Mouse (Mus musculus) hindbrain, embryonic 13.5 days (tissue): ENCODE measurements around the gene Lin54. TPM values are rescaled to one million over a fixed set of nuclear protein-coding genes. Genes with fewer than 3 reads are reported as not detected.
A peak's percentile ranks its signal among the peaks of the same experiment; 100 is the strongest.
"Not testable (repeated sequence)": the region's sequence is repeated elsewhere in the genome, so short reads cannot be mapped to it uniquely, and the experiment has no call there.

Experiments used
- ATAC-seq: fragments of 200-750 bp; cut with Nextera tagmentation; 2 replicates; pipeline ENCODE4 v1.8.0; 2017; ENCODE audit warnings: moderate TSS enrichment; ENCODE audit not compliant: low FRiP score
- H3K27ac ChIP-seq: fragments of 300-500 bp; sonication (generic); 2 replicates; pipeline ENCODE4 v1.5.1; 2015; ENCODE audit warnings: inconsistent platforms, mild to moderate bottlenecking, moderate library complexity
- H3K27me3 ChIP-seq: fragments of 300-500 bp; sonication (generic); 2 replicates; pipeline ENCODE4 v1.6.1; 2015; ENCODE audit warnings: mild to moderate bottlenecking, inconsistent platforms
- H3K36me3 ChIP-seq: fragments of 300-500 bp; sonication (generic); 2 replicates; pipeline ENCODE4 v1.6.1; 2015; ENCODE audit warnings: mild to moderate bottlenecking, inconsistent platforms
- H3K4me1 ChIP-seq: fragments of 300-500 bp; sonication (generic); replicated peaks from 2 replicates; pipeline ENCODE4 v1.6.1; 2015; ENCODE audit warnings: inconsistent platforms
- H3K4me2 ChIP-seq: fragments of 300-500 bp; sonication (generic); 2 replicates; pipeline ENCODE4 v1.6.1; 2015; ENCODE audit warnings: inconsistent platforms, mild to moderate bottlenecking, moderate library complexity
- H3K4me3 ChIP-seq: fragments of 300-500 bp; sonication (generic); 2 replicates; pipeline ENCODE4 v1.5.1; 2015; ENCODE audit warnings: mild to moderate bottlenecking, inconsistent platforms
- H3K9ac ChIP-seq: fragments of 300-500 bp; sonication (generic); 2 replicates; pipeline ENCODE4 v1.6.1; 2015; ENCODE audit warnings: mild to moderate bottlenecking, inconsistent platforms
- H3K9me3 ChIP-seq: fragments of 300-500 bp; sonication (generic); 2 replicates; pipeline ENCODE4 v1.6.1; 2016; ENCODE audit warnings: inconsistent platforms
- WGBS: fragments of 180-500 bp; shearing (Covaris S2); methylation state at CpG from one replicate; pipeline ENCODE4 v1.1.7; 2015; 5-methylcytosine and 5-hydroxymethylcytosine counted together
- polyA plus RNA-seq: library from polyadenylated mRNA; unstranded; fragments of >200 nt; fragmentation: Nextera tagmentation; extraction: Ambion mirVana; gene quantifications from 2 replicates; pipeline ENCODE4 v1.2.1, GENCODE M21; 2015

Gene Lin54
- polyA plus RNA-seq, 1 experiment from 2014 or later, result 8.3 TPM

GRCm38 (mm10) chr5:100429344-100430075 lies 70.9 kb downstream of the Lin54 start:
- no peaks in the 10 kb centered on the region for H3K27me3 ChIP-seq
- WGBS, result under 1% methylated on average over 53 of the region's 53 CpGs
- peaks cover 34% of the 10 kb centered on the region for H3K36me3 ChIP-seq
- H3K4me3 ChIP-seq, result peak overlapping the region; percentile 83
- H3K27ac ChIP-seq, result peak overlapping the region; percentile 96
- H3K4me1 ChIP-seq, result peaks cover 51% of the 10 kb centered on the region
- peak; percentile 99 for ATAC-seq
- peak overlapping the region; percentile 94 for H3K4me2 ChIP-seq
- H3K9me3 ChIP-seq, result no peaks in the 10 kb centered on the region
- H3K9ac ChIP-seq, result peak overlapping the region; percentile 93

- Histone ChIP-seq H3K9me3 (no peaks in the 10 kb centered on the region), H3K27ac (peak overlapping the region; percentile 96), H3K4me1 (peaks cover 58% of the 10 kb centered on the region), H3K4me2 (peak overlapping the region; percentile 94), H3K27me3 (no peaks in the 10 kb centered on the region), H3K9ac (peak overlapping the region; percentile 93), H3K4me3 (peak overlapping the region; percentile 83), H3K36me3 (peaks cover 41% of the 10 kb centered on the region)
- peak; percentile 65 for ATAC-seq
- under 1% methylated on average over 20 of the region's 20 CpGs for WGBS
Observed at GRCm38 (mm10) chr5:100428734-100429343, 71.6 kb downstream of the Lin54 start.

GRCm38 (mm10) chr5:100428031-100428733 lies 72.3 kb downstream of the Lin54 start:
- H3K27me3 ChIP-seq, result no peaks in the 10 kb centered on the region
- peak overlapping the region; percentile 55; the same call in 1 of the 2 replicates for H3K27ac ChIP-seq
- H3K36me3 ChIP-seq, result peaks cover 47% of the 10 kb centered on the region
- H3K4me2 ChIP-seq, result peak overlapping the region; percentile 94
- 17% methylated on average over 5 of the region's 5 CpGs for WGBS
- H3K4me1 ChIP-seq, result peaks cover 65% of the 10 kb centered on the region
- H3K9me3 ChIP-seq, result no peaks in the 10 kb centered on the region
- ATAC-seq, result no peak
- H3K9ac ChIP-seq, result peak overlapping the region; percentile 93
- peak overlapping the region; percentile 83 for H3K4me3 ChIP-seq

GRCm38 (mm10) chr5:100427276-100427675 lies 73.2 kb downstream of the Lin54 start:
- Histone ChIP-seq H3K4me1 (peaks cover 73% of the 10 kb centered on the region), H3K27me3 (no peaks in the 10 kb centered on the region), H3K4me3 (peak overlapping the region; percentile 83), H3K27ac (no peak overlapping the region), H3K9me3 (no peaks in the 10 kb centered on the region), H3K4me2 (peak overlapping the region; percentile 94), H3K9ac (peak overlapping the region; percentile 93), H3K36me3 (peaks cover 56% of the 10 kb centered on the region)
- WGBS, result 57% methylated on average over 9 of the region's 9 CpGs
- no peak for ATAC-seq

- not testable (repeated sequence) for H3K4me3 ChIP-seq, ATAC-seq, H3K9ac ChIP-seq, H3K27me3 ChIP-seq, H3K9me3 ChIP-seq, H3K27ac ChIP-seq, H3K4me2 ChIP-seq
- H3K36me3 ChIP-seq, result peaks cover 71% of the 10 kb centered on the region
- WGBS, result 95% methylated on average over 2 of the region's 2 CpGs
- H3K4me1 ChIP-seq, result peaks cover 71% of the 10 kb centered on the region
Observed at GRCm38 (mm10) chr5:100425823-100426222, 74.6 kb downstream of the Lin54 start.

GRCm38 (mm10) chr5:100424252-100424651 lies 76.2 kb downstream of the Lin54 start:
- peak overlapping the region; percentile 44; the same call in 1 of the 2 replicates for H3K9ac ChIP-seq
- ATAC-seq, result no peak
- no peaks in the 10 kb centered on the region for H3K9me3 ChIP-seq
- H3K4me1 ChIP-seq, result peaks cover 63% of the 10 kb centered on the region
- no peak overlapping the region for H3K4me3 ChIP-seq
- H3K27me3 ChIP-seq, result no peaks in the 10 kb centered on the region
- 88% methylated on average over 3 of the region's 3 CpGs for WGBS
- peaks cover 86% of the 10 kb centered on the region for H3K36me3 ChIP-seq
- H3K27ac ChIP-seq, result no peak overlapping the region
- peak overlapping the region; percentile 15; the same call in 1 of the 2 replicates for H3K4me2 ChIP-seq

- H3K4me1 ChIP-seq, result peaks cover 63% of the 10 kb centered on the region
- 78% methylated on average over 7 of the region's 7 CpGs for WGBS
- H3K4me3 ChIP-seq, result no peak overlapping the region
- H3K9ac ChIP-seq, result peak overlapping the region; percentile 35
- no peak overlapping the region for H3K27ac ChIP-seq
- H3K9me3 ChIP-seq, result no peaks in the 10 kb centered on the region
- peak overlapping the region; percentile 15; the same call in 1 of the 2 replicates for H3K4me2 ChIP-seq
- no peaks in the 10 kb centered on the region for H3K27me3 ChIP-seq
- no peak for ATAC-seq
- H3K36me3 ChIP-seq, result peaks cover 92% of the 10 kb centered on the region
Observed at GRCm38 (mm10) chr5:100423626-100424025, 76.8 kb downstream of the Lin54 start.

- ATAC-seq, result no peak
- peaks cover 54% of the 10 kb centered on the region for H3K36me3 ChIP-seq
- no peaks in the 10 kb centered on the region for H3K27me3 ChIP-seq
- 70% methylated on average over 4 of the region's 4 CpGs for WGBS
- peaks cover 36% of the 10 kb centered on the region for H3K4me1 ChIP-seq
- H3K9ac ChIP-seq, result no peak overlapping the region
- H3K4me2 ChIP-seq, result no peak overlapping the region
- H3K27ac ChIP-seq, result no peak overlapping the region
- H3K4me3 ChIP-seq, result no peak overlapping the region
- no peaks in the 10 kb centered on the region for H3K9me3 ChIP-seq
Observed at GRCm38 (mm10) chr5:100418861-100419260, 81.6 kb downstream of the Lin54 start.

GRCm38 (mm10) chr5:100418077-100418476 lies 82.4 kb downstream of the Lin54 start:
- no peak overlapping the region for H3K9ac ChIP-seq
- H3K36me3 ChIP-seq, result peaks cover 47% of the 10 kb centered on the region
- 86% methylated on average over 2 of the region's 2 CpGs for whole genome bisulfite sequencing
- no peaks in the 10 kb centered on the region for H3K27me3 ChIP-seq
- peaks cover 34% of the 10 kb centered on the region for H3K4me1 ChIP-seq
- ATAC-seq, result no peak
- no peaks in the 10 kb centered on the region for H3K9me3 ChIP-seq
- H3K4me3 ChIP-seq, result no peak overlapping the region
- H3K27ac ChIP-seq, result no peak overlapping the region
- H3K4me2 ChIP-seq, result no peak overlapping the region

GRCm38 (mm10) chr5:100415761-100416590 lies 84.5 kb downstream of the Lin54 start, which contains the start of gene Sec31a:
Gene Sec31a, minus strand, starts transcription at chr5:100416234.
- H3K27ac ChIP-seq, result peak within 1 kb of the TSS; percentile 89
- H3K27me3 ChIP-seq, result no peaks in the 10 kb centered on the region
- WGBS, result under 1% methylated on average over 56 of the region's 82 CpGs
- peak within 1 kb of the TSS; percentile 88 for H3K9ac ChIP-seq
- H3K4me3 ChIP-seq, result peak within 1 kb of the TSS; percentile 89
- ATAC-seq, result peak; percentile 97
- H3K4me1 ChIP-seq, result peaks cover 25% of the 10 kb centered on the region
- peak within 1 kb of the TSS; percentile 73 for H3K4me2 ChIP-seq
- no peaks in the 10 kb centered on the region for H3K9me3 ChIP-seq
- peaks cover 26% of the 10 kb centered on the region for H3K36me3 ChIP-seq

- peak overlapping the region; percentile 89 for H3K4me3 ChIP-seq
- H3K27me3 ChIP-seq, result no peaks in the 10 kb centered on the region
- no peak for ATAC-seq
- H3K9ac ChIP-seq, result 0 out of 2 replicates have a peak overlapping the region, but pooled peaks have one; percentile 21
- H3K9me3 ChIP-seq, result no peaks in the 10 kb centered on the region
- H3K27ac ChIP-seq, result no peak overlapping the region
- peaks cover 25% of the 10 kb centered on the region for H3K4me1 ChIP-seq
- H3K4me2 ChIP-seq, result peak overlapping the region; percentile 73
- peaks cover 13% of the 10 kb centered on the region for H3K36me3 ChIP-seq
- WGBS, result 78% methylated on average over 11 of the region's 11 CpGs
Observed at GRCm38 (mm10) chr5:100414474-100415196, 85.8 kb downstream of the Lin54 start.
